Mouse (Mus musculus): ENCODE results near the gene Vti1b.

The Vti1b gene

GRCm38 (mm10) chr12:79135105-79135504 is 37.4 kb downstream of the Vti1b start:
- no peak for DNase-seq

- no peak for DNase-seq
Observed at GRCm38 (mm10) chr12:79134676-79135075, 37.8 kb downstream of the Vti1b start.

GRCm38 (mm10) chr12:79131706-79132460 is 40.6 kb downstream of the Vti1b start:
- no peak for DNase-seq

- no peak for DNase-seq
Observed at GRCm38 (mm10) chr12:79131178-79131675, 41.2 kb downstream of the Vti1b start.

- DNase-seq, result peak; percentile 77
Observed at GRCm38 (mm10) chr12:79130299-79131177, 41.9 kb downstream of the Vti1b start, which contains the start of gene Arg2. TSS of gene Arg2 (plus strand) at chr12:79130777.

GRCm38 (mm10) chr12:79122820-79123219 is 49.6 kb downstream of the Vti1b start:
- DNase-seq, result no peak

- no peak for DNase-seq
Observed at GRCm38 (mm10) chr12:79118991-79119390, 53.5 kb downstream of the Vti1b start.

Data from cerebellum, adult 11-12 months (tissue).